ENCODE assay signal across 21 mouse cellular contexts in the genomic region with DNA sequence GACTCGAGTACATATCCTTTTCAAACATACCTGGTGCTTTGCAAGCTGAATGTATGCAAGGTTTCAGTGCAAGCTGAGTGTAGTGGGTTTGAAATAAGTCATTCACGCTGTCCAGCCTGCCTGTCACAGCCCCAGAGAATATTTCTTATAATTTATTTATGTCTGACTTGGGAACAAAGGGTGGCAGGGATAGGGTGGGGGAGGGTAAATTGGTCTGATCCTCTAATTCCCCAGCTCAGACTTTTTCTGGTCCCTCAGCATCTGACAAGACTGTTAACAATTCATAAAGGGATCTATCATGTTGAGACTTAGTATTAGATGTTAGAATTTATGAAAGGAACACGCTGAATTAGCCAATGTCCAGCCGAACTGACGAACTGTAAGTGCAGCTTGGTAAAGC.
"Had no signal": no experiment of that assay in that cellular context is flagged by ENCODE, and none has a peak within 500 bp of the region (broad histone marks: within the 10 kb centered on the region; RNA-seq: fewer than 3 reads in every experiment).

No protein-coding gene starts in this region.

- H3K4me3 ChIP-seq: liver, embryonic 13.5 days; liver, embryonic 15.5 days; lung, embryonic 15.5 days; megakaryocyte, embryonic 14.5 days; midbrain, embryonic 10.5 days; midbrain, embryonic 13.5 days; myocyte had no signal

- H3K4me2 ChIP-seq: liver, embryonic 11.5 days; liver, embryonic 13.5 days; liver, embryonic 15.5 days; lung, embryonic 15.5 days; midbrain, embryonic 13.5 days had no signal

- H3K36me3 ChIP-seq: liver, embryonic 13.5 days; liver, embryonic 15.5 days; lung, embryonic 15.5 days; midbrain, embryonic 10.5 days; midbrain, embryonic 13.5 days had no signal

- DNase-seq: liver, embryonic 13.5 days; liver, postnatal 0 days; lung, adult 2 months; lung, postnatal 14 days; lung, postnatal 36 days; right cerebral cortex, adult 18-20 months; right cerebral cortex, postnatal 25 days; right cerebral cortex, postnatal 4 days; spleen, adult 18-20 months; thymus, adult 18-20 months; thymus, postnatal 14 days; thymus, postnatal 36 days had no signal

- H3K4me1 ChIP-seq: liver, embryonic 13.5 days; liver, embryonic 15.5 days; lung, embryonic 15.5 days; midbrain, embryonic 13.5 days had no signal

- ATAC-seq: liver, postnatal 0 days; lung, postnatal 0 days; midbrain, embryonic 13.5 days had no signal

- H3K27me3 ChIP-seq: liver, embryonic 13.5 days; liver, embryonic 15.5 days; lung, embryonic 15.5 days; megakaryocyte, embryonic 14.5 days; midbrain, embryonic 13.5 days had no signal

- H3K27ac ChIP-seq: liver, embryonic 13.5 days; liver, embryonic 15.5 days; lung, embryonic 15.5 days; macrophage; midbrain, embryonic 10.5 days; midbrain, embryonic 13.5 days had no signal

- H3K9ac ChIP-seq: liver, embryonic 13.5 days; liver, embryonic 15.5 days; liver, postnatal 0 days; lung, embryonic 15.5 days; midbrain, embryonic 13.5 days had no signal

- H3K9me3 ChIP-seq: liver, embryonic 13.5 days; liver, embryonic 15.5 days; lung, embryonic 15.5 days; megakaryocyte, embryonic 14.5 days; midbrain, embryonic 10.5 days; midbrain, embryonic 13.5 days had no signal
